Mouse (Mus musculus) stomach, postnatal 0 days (tissue): ENCODE data around the gene Ctps. TPM values are rescaled to one million over a fixed set of nuclear protein-coding genes. Genes with fewer than 3 reads are reported as not detected.

Experiments
- ATAC-seq: fragments of 200-750 bp; cut with Nextera tagmentation; 2 replicates; pipeline ENCODE4 v1.8.0; 2017; ENCODE audit not compliant: low FRiP score, low TSS enrichment
- DNase-seq: peaks from one replicate; pipeline ENCODE4 v3.0.0-alpha.2; 2016; ENCODE audit warnings: low spot score
- H3K27ac ChIP-seq: fragments of 300-500 bp; sonication (generic); replicated peaks from 2 replicates; pipeline ENCODE4 v1.5.1; 2014; ENCODE audit warnings: mild to moderate bottlenecking, control low read depth
- H3K27me3 ChIP-seq: fragments of 300-500 bp; sonication (generic); 2 replicates; pipeline ENCODE4 v1.6.1; 2014; ENCODE audit warnings: low read length; ENCODE audit not compliant: control insufficient read depth, insufficient read depth
- H3K36me3 ChIP-seq: fragments of 300-500 bp; sonication (generic); 2 replicates; pipeline ENCODE4 v1.6.1; 2014; ENCODE audit warnings: low read length, mixed read lengths; ENCODE audit not compliant: control insufficient read depth, insufficient read depth
- H3K4me1 ChIP-seq: fragments of 300-500 bp; sonication (generic); replicated peaks from 2 replicates; pipeline ENCODE4 v1.6.1; 2014; ENCODE audit warnings: antibody characterized with exemption; ENCODE audit not compliant: control insufficient read depth, insufficient read depth
- H3K4me2 ChIP-seq: fragments of 300-500 bp; sonication (generic); replicated peaks from 2 replicates; pipeline ENCODE4 v1.6.1; 2014; ENCODE audit warnings: low read depth, mild to moderate bottlenecking, control low read depth, moderate library complexity
- H3K4me3 ChIP-seq: fragments of 300-500 bp; sonication (generic); 2 replicates; pipeline ENCODE4 v1.5.1; 2014; ENCODE audit warnings: low read depth, low read length, control low read depth
- H3K9ac ChIP-seq: fragments of 300-500 bp; sonication (generic); 2 replicates; pipeline ENCODE4 v1.6.1; 2014; ENCODE audit warnings: mild to moderate bottlenecking, low read length, control low read depth, mixed read lengths
- H3K9me3 ChIP-seq: fragments of 300-500 bp; sonication (generic); 2 replicates; pipeline ENCODE4 v1.6.1; 2016; ENCODE audit warnings: low read length; ENCODE audit not compliant: control insufficient read depth
- CTCF ChIP-seq: IDR thresholded peaks from 2 replicates; pipeline ENCODE4 v1.5.1; 2016; ENCODE audit warnings: antibody characterized with exemption, low read depth, mild to moderate bottlenecking, moderate library complexity
- EP300 ChIP-seq: optimal IDR thresholded peaks from 2 replicates; pipeline ENCODE3; 2016; ENCODE audit warnings: antibody characterized with exemption
- WGBS: fragments of 180-500 bp; shearing (Covaris S2); extraction: QIAGEN DNeasy Blood & Tissue Kit; methylation state at CpG from one replicate; pipeline ENCODE4 v1.1.7; 2014; 5-methylcytosine and 5-hydroxymethylcytosine counted together
- polyA plus RNA-seq: library from polyadenylated mRNA; unstranded; fragments of >200 nt; fragmentation: Nextera tagmentation; extraction: Ambion mirVana; gene quantifications from 2 replicates; pipeline ENCODE4 v1.2.1, GENCODE M21; 2015

Gene Ctps
- polyA plus RNA-seq, 1 experiment from 2014 or later: 34.1 TPM

DNA sequence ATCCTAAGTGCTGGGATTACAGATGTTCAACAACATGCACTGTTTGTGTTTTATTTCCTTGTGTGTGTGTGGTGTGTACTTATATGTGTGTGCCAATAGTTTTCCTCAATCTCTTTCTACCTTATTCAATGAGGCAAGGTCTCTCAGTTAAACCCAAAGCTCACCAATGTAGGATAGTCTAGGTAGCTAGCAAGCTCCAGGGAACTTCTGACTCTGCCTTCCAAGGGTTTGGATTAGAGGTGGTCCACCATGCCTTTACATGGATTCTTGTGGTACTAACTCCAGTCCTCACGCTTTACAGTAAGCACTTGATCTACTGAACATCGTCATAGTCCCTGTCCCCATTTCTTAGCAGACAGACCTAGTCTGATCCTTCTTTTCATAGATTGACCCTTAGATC, 55.7 kb downstream of the Ctps start:
- TF ChIP-seq EP300 (no peak), CTCF (no peak)
- Histone ChIP-seq H3K4me1 (no peaks in the 10 kb centered on the region), H3K9ac (no peak overlapping the region), H3K4me2 (no peak overlapping the region), H3K9me3 (no peaks in the 10 kb centered on the region), H3K4me3 (no peak overlapping the region), H3K36me3 (peaks cover 9% of the 10 kb centered on the region), H3K27me3 (no peaks in the 10 kb centered on the region), H3K27ac (no peak overlapping the region)
- WGBS: 95% methylated on average over 2 of the region's 2 CpGs
- ATAC-seq: no peak
- DNase-seq: no peak

DNA sequence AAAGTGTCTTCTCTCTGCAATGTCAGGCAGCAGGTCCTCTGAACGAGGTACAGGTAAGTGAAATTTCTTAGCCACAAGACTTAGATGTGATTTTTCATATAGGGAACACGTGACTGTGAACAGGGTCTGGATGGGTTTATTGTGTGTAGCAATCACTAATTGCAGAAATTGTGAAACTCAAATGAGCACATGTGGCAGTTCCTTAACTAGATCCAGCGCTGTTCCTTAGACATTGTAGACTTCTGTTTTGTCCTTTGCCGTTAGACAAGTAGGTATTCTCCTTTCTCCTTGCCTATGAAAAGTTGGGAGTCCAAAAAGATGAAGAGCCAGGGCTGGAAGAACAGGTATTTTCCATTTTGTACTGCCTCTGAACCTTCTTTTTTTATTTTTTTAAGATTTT, 58.9 kb downstream of the Ctps start:
- ATAC-seq (no peak), DNase-seq (no peak)
- H3K4me1 ChIP-seq: no peaks in the 10 kb centered on the region
- no peak for TF ChIP-seq CTCF
- no peak for TF ChIP-seq EP300
- H3K27ac ChIP-seq: no peak overlapping the region
- no peak overlapping the region for H3K9ac ChIP-seq
- H3K4me2 ChIP-seq: no peak overlapping the region
- 94% methylated on average over 4 of the region's 4 CpGs for WGBS
- no peaks in the 10 kb centered on the region for H3K27me3 ChIP-seq
- H3K4me3 ChIP-seq: no peak overlapping the region
- no peaks in the 10 kb centered on the region; the same call in 1 of the 2 replicates for H3K36me3 ChIP-seq
- no peaks in the 10 kb centered on the region for H3K9me3 ChIP-seq

- ATAC-seq: no peak
- WGBS: 87% methylated on average over 1 of the region's 1 CpGs
- no peak for DNase-seq
- Histone ChIP-seq H3K9me3 (no peaks in the 10 kb centered on the region), H3K4me2 (no peak overlapping the region), H3K4me3 (no peak overlapping the region), H3K9ac (no peak overlapping the region), H3K27ac (no peak overlapping the region), H3K4me1 (no peaks in the 10 kb centered on the region), H3K36me3 (no peaks in the 10 kb centered on the region), H3K27me3 (no peaks in the 10 kb centered on the region)
- TF ChIP-seq EP300 (no peak), CTCF (peak; percentile 54)
These were observed 63.1 kb downstream of the Ctps start for GRCm38 (mm10) chr4:120506955-120507354.

Other genes with a start within 250 kb of the Ctps start
- 35.6 and 38.7 TPM in 2 replicates for gene Scmh1, start 165.0 kb downstream of the Ctps start, polyA plus RNA-seq
- gene Slfnl1, start 38.0 kb downstream of the Ctps start, polyA plus RNA-seq: 0.07 TPM in 1 of 2 replicates, not detected in the other
- gene Gm8439, start 18.5 kb upstream of the Ctps start, polyA plus RNA-seq: not detected in 2 replicates
- 29.8 and 31.8 TPM in 2 replicates for gene Cited4, start 96.3 kb upstream of the Ctps start, polyA plus RNA-seq
- 2.2 and 2.7 TPM in 2 replicates for gene Kcnq4, start 178.3 kb upstream of the Ctps start, polyA plus RNA-seq